Mouse (Mus musculus) right cerebral cortex, postnatal 10 days (tissue): ENCODE measurements around the gene Thsd4.
A peak's percentile ranks its signal among the peaks of the same experiment; 100 is the strongest.

Source experiments
- DNase-seq, 2 experiments: peaks; one replicate each; pipeline ENCODE4 v3.0.0; 2021; ENCODE audit warnings: low spot score in 2 of 2

The Thsd4 gene

DNA sequence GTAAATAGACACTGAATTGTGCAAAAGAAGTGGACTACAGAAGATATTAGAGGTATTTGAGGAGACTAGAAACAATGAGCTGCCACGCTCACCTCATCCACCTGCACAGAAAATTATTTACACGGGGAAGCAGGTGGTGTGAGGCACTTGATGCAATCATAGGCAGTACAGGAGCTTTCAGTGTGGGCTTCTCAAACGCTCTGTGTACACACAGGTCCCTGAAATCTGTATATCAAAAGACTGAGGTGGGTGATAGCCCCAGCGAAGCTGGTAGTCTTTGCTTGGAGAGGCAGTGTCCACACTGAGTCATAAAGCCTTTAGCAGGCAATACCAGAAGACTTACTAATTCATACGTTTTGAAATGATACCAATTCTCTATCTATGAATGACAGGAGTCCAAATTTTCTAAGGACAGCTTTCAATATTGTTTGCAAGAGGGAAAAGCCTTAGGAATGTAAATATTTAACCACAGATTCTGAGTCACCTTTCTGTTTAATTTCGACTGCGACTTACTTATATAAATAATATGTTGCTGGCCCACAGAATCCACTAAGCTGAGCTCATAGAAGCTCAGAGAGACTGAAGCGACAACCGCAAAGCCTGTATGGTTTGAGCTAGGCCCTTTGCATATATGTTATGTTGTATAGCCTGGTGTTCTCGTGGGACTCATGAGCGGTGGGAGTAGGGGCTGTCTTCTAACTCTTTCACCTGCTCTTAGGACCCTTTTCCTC is 369.8 kb downstream of the Thsd4 start:
- no peak for DNase-seq

DNA sequence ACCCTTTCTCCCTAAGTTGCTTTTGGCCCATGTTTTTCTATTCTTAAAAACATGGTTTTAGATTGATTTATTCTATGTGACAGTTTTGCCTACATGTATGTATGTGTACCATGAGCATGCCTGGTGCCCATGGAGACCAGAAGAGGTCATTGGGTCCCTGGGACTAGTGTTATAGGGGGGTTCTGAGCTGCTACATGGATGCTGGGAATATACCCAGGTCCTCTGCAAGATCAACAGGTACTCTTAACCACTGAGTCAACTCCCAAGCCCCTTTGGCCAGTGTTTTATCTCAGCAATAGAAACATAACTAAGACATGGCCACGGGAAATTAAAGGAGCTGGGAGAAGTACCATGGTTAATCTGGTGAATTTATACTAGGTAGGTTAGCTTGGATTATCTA is 371.3 kb downstream of the Thsd4 start:
- DNase-seq = no peak

DNA sequence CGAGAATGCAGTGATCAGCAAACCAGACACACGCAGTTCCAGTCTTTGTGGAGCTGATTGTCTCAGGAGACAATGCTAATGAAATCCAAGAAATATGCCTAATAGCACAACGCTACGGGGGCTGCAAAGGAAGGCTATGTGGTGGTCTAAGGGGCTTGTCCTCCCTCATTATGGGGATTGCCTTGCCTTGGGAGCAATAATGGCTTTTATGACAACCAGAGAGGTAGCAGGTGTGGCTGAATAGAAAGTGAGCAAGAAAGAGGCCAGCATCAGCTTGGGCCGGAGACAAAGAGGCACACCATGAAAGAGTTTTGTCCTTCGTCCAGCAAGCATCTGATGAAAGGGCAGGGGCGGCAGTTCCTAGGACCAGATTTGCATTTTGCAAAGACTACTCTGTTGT is 372.9 kb downstream of the Thsd4 start:
- no peak for DNase-seq

DNA sequence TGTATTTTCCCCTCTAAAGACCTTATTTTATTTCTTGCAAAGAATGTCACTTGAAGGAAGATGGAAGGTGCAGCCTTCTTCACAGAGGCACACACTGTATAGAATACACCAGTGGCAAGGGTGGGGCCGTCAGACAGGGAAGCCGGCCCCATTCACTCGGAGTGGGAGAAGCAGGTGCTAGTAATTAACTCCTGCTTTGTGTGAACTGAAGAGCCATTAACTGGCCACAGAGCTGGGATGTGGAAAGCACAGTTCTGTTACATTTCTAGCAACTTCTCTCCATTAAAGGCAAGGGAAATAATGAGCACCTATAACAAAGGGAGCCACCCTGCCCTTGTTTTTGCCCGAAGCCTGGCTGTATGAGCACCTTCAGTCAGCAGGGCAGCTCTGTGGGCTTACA is 374.4 kb downstream of the Thsd4 start:
- DNase-seq = no peak

DNA sequence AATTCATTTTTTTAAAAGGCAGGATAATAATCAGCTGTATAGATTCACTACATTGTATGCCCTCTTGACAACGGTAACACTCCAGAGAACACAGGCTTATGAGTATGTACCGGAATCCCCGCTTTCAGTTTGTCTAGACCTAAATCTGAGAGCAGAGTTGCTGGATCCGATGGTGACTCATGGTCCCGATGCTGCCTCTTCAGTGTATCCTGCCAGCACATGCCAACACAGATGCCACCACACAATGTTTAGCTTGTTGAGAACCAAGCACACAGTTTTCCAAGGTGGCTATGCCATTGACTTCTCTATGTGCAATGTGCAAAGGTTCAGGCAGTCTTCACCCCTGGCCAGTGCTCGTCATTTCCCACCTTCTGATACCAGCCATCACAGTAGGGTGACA is 378.0 kb downstream of the Thsd4 start:
- no peak for DNase-seq

DNA sequence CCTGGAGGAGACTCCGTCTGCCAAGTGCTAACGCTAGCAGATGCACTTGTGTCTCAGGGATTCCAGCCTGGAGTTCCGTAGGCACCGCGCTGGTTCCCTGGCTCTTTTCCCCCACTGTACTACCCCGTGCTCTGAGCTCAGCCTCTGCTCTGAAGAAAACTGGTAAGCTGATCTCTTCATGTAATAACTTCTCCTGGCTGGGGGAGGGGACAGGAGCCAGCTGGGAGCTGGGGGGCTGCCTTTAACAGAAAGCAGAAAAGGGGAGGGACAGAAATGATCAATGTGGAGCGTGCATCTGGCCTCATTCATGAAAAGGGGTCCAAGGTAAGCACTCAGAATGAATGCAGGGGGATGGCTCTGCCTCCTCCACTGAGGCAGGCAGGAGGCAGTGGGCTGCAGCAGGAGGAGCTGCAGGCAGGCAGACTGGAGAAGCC is 380.7 kb downstream of the Thsd4 start:
- peak; percentile 39 to 49 for DNase-seq

DNA sequence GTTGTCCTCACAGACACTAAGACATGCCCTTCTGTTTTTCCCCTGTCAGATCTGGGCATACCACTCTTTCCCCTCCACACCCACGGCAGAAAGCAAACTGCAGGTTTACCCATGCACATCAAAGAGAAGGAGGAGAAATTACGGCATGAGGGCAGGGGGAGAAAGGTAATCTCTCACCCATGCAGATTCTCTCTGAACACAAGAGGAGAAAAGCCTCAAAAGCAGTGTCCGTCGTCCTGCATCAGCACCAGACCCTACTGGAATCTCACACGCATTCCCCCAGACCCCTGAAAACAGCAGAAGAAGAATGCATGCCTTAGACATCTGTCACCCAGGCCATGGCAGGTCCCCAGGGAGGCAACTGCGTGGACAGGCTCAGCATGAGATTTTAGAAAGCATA is 381.4 kb downstream of the Thsd4 start:
- DNase-seq = no peak

DNA sequence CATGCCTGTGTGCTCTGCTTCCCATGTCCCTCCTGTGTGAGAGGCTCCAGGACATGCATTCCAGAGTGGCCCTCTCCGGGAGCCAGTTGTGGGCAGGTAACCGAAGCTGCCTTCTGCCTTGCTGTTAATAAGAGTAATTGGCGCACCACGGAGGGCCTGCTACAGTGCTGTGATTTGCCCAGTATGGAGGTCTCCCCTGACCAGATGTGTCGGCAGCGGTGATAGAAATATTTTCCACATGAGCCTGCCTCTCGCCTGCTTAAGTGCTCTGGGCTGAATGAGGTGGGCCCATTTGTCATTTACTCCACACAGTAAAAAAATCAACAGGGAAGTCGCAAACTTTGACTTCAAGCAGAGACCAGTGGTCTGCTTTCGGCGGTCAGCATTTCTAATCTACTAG is 382.4 kb downstream of the Thsd4 start:
- no peak for DNase-seq

DNA sequence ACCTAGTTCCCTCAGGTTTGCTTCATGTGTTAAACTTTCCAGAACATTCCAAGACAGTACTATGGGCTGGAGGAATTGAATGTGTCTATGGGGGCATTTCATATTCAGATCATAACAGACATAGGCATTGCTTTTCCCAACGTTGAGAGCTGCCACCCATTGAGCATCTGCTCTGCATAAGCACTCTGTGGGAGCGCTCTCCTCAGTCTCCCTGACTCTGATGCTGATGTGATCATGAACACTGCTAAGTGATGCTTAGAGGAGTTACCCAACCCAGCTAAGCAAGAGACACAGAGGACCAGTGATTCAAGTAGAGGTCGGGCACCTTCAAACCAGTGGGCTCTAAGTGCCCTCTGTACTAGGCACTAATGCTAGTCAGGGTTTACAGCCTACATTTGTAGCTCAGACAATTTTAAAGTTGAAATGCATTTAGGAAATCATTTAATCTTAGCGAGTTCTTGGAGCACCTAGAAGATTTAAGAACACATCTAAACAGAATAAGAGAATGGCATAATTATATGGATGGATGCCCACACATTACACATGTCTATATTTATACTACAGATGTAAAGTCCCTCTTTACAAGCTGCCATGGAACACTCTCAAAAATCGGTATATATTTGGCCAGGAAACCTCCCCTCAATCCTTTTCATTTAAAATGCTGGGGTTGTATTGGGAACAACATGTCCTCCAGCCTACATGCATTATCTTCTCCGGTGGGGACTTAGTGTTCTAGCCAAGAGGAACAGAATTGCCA is 392.4 kb downstream of the Thsd4 start:
- no peak for DNase-seq

DNA sequence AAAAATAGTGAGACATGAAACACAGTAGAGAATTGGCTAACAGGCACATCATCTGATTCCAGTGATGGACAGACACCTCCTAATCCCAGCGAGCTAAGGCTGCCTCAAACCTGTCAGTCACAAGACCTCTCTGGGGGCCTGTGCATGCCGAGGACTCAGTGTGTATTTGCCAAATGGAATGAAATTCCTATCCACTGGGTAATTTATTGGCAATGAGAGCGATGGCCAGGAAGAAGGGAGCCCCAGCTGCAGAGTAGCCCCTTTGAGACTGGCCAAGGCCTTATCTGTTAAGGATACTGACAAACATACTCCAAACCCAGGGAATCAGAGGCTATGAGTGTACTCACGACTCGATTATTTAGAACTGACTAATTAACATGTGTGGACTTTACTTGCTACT is 394.9 kb downstream of the Thsd4 start:
- DNase-seq = no peak

DNA sequence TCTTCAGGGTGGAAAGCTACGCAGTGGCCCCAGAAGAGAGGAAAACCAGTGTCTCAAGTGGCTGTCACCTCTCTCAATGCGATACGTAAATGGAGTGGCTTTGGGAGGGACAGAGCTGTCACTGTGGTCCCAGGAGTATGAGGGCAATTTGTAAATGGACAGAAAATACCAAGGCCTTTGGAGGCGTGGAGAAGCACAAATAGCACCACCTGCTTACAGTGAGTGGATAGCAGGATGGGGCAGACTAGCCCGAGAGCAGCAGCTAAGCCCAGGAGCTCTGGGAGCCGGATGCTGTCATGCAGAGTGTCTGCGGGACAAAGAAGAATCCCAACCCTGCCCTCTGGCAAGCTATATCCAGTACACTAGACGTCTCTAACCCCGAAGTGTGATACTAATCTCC is 397.7 kb downstream of the Thsd4 start:
- DNase-seq = no peak

DNA sequence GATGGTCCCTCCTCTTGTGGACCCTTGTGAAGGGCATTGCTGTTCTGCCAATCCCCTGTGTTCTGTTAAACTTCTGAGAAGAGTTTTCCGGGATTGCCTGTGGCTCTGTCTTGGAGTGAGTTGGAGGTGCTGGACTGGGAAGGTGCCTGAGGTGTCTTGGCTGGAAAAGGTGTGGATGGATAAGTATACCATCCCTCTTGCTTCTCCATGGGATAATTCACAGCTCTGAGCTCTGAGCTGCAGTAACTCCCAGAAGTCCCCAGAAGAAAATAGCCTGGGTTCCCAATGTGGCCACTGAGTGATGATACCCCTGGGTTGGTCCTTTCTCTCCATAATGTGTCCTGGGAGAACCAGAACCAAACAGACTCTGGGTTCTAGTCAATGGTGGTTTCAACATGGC is 398.8 kb downstream of the Thsd4 start:
- DNase-seq = no peak

DNA sequence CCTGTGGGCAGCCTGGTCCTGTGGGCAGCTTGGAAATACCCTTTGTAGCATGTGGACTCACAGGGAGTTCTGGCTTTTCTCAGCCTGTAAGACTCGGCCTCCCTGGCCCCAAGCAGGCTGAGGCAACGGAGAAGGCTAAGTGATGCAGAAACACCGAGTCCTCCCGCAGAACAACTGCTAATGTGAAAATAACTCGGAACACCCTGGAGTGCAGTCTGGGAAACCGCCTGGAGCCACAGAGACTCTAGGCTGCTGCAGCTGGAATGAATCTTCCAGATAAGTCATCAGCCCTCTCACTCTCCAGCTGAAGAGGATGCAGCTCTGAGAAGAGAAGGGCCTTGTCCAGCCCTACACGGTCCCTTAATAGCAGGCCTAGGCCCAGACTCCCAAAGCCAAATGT is 402.0 kb downstream of the Thsd4 start:
- no peak for DNase-seq

DNA sequence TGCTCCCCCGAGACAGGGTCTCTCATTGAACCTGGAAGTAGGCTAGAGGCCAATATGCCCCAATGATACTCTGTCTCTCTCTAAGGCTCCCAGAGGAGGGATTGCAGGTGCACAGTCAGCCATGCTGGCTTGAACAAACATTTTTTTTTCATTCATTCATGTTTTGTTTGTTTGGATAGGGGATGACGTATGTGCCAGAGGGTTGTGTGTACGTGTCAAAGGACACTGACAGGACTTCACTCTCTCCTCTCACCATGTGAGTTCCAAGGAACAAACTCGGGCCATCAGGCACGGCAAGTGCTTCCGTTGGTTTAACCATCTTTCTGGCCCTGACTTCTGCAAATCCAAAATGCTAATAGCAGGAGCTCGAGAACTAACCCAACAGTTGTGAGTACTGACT is 404.0 kb downstream of the Thsd4 start:
- no peak for DNase-seq

DNA sequence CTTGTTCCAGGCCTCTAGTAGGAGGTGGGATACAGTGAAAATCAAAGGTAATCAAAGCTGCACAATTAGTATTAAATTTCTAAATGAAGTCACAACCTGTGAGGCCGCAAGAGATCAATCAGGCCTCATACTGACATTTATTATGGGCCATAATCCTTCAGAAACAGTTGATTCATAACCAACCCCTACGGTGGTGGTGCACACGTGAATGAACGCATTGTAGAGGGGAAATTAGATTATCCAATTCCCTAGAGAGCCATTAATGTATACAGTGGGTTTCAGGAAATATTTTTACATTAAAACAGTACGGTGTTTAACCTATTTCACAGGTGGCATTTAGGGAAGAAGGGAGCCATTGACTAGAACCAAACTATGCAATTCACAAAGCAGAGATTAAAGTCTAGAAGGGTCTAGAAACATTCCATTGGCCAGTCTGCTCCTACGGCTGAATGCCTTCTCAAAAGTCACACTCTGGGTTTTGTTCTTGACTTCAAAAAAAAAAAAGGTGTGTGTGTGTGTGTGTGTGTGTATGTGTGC is 406.1 kb downstream of the Thsd4 start:
- DNase-seq = no peak

DNA sequence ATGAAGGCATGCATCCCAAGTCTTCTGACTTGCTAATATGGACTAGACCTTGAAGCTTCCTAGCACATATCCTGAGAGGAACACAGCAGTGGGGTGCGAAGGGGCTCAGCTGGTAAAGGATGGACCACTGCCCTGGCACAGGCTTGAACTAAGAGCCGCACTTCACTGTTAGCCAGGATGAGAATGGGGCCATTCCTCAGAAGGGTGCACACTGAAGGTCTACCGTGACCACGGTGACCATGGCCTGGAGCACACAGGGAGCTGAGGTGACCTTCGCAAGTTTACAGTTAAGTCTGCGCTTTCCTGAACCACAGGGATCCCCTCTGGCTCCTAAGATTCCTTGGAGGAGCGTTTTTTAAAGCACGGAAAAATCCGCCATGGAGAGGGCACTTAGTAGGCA is 406.5 kb downstream of the Thsd4 start:
- DNase-seq = no peak

DNA sequence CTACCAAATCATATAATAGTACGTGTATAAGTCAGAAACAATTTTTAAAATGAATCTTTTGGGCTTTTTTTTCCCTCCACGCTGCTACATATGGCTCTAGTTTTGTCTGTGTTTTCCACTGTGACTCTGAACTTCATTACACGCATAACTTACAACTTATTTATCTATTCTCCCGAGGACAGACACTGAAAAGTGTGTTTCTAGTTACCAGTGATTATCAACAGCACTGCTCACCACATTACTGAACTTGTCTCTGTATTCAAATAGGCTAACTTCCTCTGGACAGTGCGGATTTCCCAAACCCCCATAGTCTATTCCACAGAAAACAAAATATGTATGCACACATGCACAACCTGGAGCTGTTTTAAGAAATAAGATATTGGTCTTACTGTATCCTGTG is 411.6 kb downstream of the Thsd4 start:
- no peak for DNase-seq

DNA sequence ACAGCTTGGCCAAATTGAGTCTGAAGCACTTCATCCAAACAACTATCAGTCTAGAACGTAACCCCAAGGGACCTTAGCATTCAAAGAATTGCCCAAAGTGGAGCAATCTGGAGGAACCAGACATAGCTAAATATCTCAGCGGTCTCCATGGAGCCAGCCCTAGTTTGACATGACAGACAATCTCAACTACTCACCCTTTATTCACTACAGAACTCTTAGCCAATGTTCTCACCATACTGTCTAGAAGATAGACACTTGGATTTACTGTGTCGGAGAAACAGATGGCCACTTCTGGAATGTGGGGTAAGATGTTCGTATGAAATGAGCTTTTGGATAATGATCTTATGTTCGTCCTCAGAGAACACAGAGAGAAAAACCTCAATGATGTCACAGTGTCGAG is 415.2 kb downstream of the Thsd4 start:
- DNase-seq = no peak

DNA sequence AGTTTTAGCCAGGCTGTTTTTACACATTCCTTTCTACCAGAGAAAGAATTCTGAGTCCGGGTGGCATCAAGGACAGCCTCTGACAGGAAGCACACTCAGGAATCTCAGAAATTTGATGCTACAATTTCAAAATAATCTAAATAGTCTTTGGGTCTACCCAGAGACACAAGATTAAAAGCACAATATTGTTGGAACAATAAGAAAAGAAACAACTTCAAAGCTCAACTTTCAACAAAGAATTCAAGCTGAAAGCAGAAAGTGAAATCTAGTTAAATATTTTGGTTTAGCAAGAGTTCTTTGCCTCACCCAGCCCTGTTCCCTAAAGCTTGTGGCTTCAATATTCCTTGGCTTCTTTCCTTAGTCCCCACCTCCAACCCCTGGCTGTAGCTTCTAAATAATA is 415.7 kb downstream of the Thsd4 start:
- no peak for DNase-seq

DNA sequence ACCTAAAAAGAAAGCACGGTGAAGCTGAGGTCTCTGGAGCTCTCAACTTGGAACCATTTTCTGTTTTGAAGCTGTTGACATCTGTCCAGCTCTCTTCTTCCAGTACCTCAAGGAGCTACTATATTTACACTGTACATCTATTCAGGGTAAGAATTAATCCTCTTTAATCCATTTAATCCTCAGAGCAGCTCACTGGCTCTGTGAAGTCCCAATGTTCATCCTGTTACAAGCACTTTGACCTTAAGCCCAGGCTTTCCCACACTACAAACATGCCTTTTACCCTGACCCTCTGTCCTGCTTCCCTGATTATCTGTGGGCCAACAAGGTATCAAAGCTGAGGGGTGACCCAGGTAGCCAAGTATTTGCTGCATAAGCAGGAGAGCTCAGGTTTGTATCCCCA is 427.6 kb downstream of the Thsd4 start:
- DNase-seq = no peak

DNA sequence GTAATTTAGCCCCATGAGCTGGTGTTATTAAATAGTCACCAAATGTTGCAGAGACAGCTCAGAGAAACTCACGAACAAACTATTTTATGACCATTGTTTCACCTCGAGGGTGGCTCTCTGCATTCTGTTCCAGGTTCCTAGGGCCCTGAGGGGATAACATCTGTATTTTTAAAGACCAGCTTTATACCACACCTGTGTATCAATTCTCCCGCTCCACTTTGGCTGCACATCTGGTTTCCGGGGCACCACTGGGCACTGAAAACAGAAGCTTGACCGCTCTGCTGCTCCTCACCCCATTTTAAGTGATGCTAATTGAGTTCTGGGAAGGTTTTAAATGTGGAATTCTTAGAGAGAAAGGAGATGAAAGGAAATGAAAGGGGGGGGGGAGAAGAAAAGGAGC is 429.4 kb downstream of the Thsd4 start:
- no peak for DNase-seq

DNA sequence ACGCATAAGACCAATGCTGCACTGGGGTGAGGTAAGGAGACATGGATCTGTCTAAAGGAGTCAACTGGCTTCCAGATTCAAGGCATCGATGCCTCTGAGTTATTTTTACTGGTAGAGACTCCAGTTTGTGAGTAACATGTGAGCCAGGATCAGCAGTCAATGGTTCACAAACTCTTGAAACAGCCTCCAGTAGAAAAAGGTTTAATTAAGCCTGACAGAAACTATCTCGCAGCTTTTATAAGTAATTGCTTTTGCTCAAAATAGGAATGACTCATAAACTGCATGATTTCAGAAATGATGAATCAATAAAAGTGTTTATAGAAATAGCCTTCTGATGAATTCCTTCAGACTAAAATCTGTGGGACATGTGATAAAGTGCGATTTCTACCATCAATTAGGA is 432.4 kb downstream of the Thsd4 start:
- no peak for DNase-seq

DNA sequence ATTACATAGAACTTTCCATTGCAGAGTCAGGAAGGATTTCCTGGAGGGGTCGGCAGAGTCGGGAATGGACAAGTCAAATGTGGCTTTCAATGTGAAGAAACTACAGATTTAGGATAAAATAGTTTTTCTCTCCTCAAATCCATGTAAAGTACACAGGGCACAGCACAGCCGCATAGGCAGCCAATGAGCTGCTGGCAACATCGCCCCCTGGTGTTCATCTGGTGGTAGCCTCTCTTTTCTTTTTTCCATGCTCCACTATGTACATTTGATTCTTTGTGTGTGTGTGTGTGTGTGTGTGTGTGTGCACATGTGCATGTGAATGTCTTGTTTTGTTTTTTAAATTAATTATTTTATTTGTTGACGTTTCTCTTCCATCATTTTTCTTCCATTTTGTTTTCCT is 433.7 kb downstream of the Thsd4 start:
- peak in 1 of 2 experiments; percentile 32 for DNase-seq
